Mouse (Mus musculus): Measurements from ENCODE around the gene Atad1. TPM values are rescaled to one million over a fixed set of nuclear protein-coding genes. Genes with fewer than 3 reads are reported as not detected.
A peak's percentile ranks its signal among the peaks of the same experiment; 100 is the strongest.

Gene Atad1
- polyA plus RNA-seq, 1 experiment from 2014 or later: 54.9 TPM

DNA sequence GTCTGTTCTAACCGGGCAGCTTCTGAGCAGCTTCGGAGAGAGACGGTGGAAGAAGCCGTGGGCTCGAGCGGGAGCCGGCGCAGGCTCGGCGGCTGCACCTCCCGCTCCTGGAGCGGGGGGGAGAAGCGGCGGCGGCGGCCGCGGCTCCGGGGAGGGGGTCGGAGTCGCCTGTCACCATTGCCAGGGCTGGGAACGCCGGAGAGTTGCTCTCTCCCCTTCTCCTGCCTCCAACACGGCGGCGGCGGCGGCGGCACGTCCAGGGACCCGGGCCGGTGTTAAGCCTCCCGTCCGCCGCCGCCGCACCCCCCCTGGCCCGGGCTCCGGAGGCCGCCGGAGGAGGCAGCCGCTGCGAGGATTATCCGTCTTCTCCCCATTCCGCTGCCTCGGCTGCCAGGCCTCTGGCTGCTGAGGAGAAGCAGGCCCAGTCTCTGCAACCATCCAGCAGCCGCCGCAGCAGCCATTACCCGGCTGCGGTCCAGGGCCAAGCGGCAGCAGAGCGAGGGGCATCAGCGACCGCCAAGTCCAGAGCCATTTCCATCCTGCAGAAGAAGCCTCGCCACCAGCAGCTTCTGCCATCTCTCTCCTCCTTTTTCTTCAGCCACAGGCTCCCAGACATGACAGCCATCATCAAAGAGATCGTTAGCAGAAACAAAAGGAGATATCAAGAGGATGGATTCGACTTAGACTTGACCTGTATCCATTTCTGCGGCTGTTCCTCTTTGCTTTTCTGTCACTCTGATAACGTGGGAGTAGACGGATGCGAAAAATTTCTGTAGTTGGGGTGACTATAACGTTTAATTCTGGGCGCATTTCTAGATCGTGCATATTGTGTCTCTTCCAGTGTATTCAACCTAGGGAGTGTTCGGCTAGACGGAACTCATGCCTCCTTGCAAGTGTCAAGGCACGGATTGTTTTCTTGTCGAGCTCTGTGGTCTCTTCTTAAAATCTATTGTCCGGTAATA is 18.5 kb upstream of the Atad1 start:
- H3K4me2 ChIP-seq (replicated peaks): peak overlapping the region; percentile 91
- peak overlapping the region; percentile 98 for H3K9ac ChIP-seq
- peak overlapping the region; percentile 98 for H3K4me3 ChIP-seq (replicated peaks)
- peak; percentile 3; the same call in 1 of the 2 replicates for ATAC-seq (ENCODE audit: insufficient number of reproducible peaks, low FRiP score, low TSS enrichment, low read depth)
- H3K27me3 ChIP-seq: peaks cover 12% of the 10 kb centered on the region; the same call in 1 of the 2 replicates
- H3K9me3 ChIP-seq (replicated peaks): no peaks in the 10 kb centered on the region
- peaks cover 17% of the 10 kb centered on the region; the same call in 1 of the 2 replicates for H3K4me1 ChIP-seq
- WGBS: under 1% methylated on average over 55 of the region's 69 CpGs
- peak overlapping the region; percentile 99 for H3K27ac ChIP-seq (replicated peaks)
- H3K36me3 ChIP-seq: no peaks in the 10 kb centered on the region

DNA sequence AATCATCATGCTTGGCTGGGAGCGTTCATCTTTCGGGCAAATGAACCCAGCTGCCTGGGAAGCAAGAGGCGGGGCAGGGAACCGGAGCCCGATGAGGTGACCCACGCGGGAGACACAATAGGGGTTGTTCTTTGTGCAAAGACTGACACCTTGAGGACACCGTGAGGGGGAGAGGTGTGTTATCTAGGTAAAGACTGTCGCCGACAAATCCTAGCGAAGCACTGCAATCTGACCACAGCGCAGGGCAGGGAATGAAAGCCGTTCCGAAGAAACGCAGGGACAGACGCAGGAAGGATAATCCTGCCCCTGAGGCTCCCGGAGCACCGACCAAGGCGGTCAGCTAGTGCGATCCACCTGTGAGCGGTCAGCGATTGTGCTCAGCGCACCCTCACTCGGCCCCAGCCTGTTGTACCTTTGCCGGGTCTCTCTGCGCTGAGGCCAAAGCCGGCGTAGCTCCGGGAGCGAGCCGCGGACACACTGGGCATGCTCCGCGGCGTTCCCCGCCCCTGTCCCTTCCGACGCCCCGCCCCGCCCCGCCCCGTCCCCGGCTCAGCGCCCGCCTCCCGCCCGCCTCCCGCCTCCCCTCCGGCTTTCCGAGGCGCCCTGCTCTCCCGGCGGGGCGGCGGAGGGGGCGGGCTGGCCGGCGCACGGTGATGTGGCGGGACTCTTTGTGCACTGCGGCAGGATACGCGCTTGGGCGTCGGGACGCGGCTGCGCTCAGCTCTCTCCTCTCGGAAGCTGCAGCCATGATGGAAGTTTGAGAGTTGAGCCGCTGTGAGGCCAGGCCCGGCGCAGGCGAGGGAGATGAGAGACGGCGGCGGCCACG is 17.5 kb upstream of the Atad1 start, which contains the start of gene Pten:
Pten (plus strand) TSS at position 598 of the 826 bp plus-strand sequence.
- ATAC-seq (ENCODE audit: insufficient number of reproducible peaks, low FRiP score, low TSS enrichment, low read depth): peak; percentile 92
- peak within 1 kb of the TSS; percentile 98 for H3K4me3 ChIP-seq (replicated peaks)
- 0% methylated on average over 75 of the region's 77 CpGs for WGBS
- peaks cover 12% of the 10 kb centered on the region; the same call in 1 of the 2 replicates for H3K27me3 ChIP-seq
- peaks cover 17% of the 10 kb centered on the region; the same call in 1 of the 2 replicates for H3K4me1 ChIP-seq
- H3K27ac ChIP-seq (replicated peaks): peak within 1 kb of the TSS; percentile 99
- H3K9me3 ChIP-seq (replicated peaks): no peaks in the 10 kb centered on the region
- no peaks in the 10 kb centered on the region for H3K36me3 ChIP-seq
- peak within 1 kb of the TSS; percentile 91 for H3K4me2 ChIP-seq (replicated peaks)
- peak within 1 kb of the TSS; percentile 98 for H3K9ac ChIP-seq

DNA sequence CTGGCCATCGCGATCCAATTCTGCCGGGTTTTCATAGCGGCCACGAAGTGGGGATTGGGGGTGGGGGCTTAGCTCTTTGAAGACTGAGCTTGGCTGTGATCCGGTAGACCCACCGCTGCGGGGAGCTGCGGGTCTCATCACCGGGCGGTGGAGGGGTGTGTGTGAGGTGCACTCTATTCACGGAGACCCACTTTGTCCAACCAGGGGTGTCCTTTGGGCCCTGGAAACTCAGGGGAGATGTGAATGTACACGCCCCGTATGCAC is 17.0 kb upstream of the Atad1 start:
- H3K9me3 ChIP-seq (replicated peaks): no peaks in the 10 kb centered on the region
- ATAC-seq (ENCODE audit: insufficient number of reproducible peaks, low FRiP score, low TSS enrichment, low read depth): peak; percentile 36
- H3K27me3 ChIP-seq: peaks cover 12% of the 10 kb centered on the region; the same call in 1 of the 2 replicates
- peak overlapping the region; percentile 98 for H3K4me3 ChIP-seq (replicated peaks)
- H3K27ac ChIP-seq (replicated peaks): peak overlapping the region; percentile 93
- 0% methylated on average over 14 of the region's 14 CpGs for WGBS
- peak overlapping the region; percentile 91 for H3K4me2 ChIP-seq (replicated peaks)
- H3K4me1 ChIP-seq: peaks cover 17% of the 10 kb centered on the region; the same call in 1 of the 2 replicates
- H3K9ac ChIP-seq: peak overlapping the region; percentile 72
- no peaks in the 10 kb centered on the region for H3K36me3 ChIP-seq

DNA sequence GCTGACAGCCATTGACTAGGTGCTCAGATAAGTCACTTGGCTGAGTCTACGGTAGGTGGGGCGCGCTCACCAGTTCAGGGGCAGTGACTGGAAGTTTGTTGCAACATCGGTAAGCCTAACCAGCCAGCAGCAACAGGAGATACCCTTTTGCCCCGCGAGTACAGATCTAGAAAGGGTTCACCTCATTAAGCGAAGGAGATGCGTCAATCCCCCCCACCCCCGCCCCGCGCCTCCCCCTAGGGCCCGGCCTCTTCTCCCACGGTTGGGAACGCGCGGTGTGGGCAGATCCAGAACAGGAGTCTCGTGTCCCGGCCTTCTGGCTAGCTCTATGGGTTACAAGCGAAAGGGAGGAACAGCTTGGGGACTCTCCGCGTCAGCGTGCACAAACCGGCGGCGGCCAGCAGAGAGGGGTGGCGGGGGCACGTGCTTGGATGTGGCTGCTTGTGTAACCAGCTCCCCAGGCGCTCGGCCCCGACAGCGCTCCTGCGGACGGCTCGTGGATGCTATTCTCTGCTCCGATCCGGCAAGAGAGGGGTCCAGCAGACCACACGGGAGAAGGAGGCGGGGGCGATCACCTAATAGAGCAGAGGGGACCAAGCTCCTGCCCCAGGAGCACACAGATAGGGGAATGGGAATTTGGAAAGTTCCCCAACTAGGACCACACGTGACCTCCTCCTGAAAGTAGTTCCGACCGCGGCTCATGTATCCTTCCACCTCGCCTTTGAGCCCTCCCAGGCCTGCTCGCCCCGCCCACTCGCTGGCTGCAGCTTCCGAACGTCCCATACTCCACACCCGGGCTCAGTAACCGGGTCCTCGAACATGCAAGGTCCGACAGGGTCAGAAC is 16.4 kb upstream of the Atad1 start:
- ATAC-seq (ENCODE audit: insufficient number of reproducible peaks, low FRiP score, low TSS enrichment, low read depth): peak; percentile 82
- peaks cover 14% of the 10 kb centered on the region; the same call in 1 of the 2 replicates for H3K4me1 ChIP-seq
- H3K4me2 ChIP-seq (replicated peaks): peak overlapping the region; percentile 91
- peak overlapping the region; percentile 93 for H3K27ac ChIP-seq (replicated peaks)
- H3K9me3 ChIP-seq (replicated peaks): no peaks in the 10 kb centered on the region
- H3K27me3 ChIP-seq: peaks cover 12% of the 10 kb centered on the region; the same call in 1 of the 2 replicates
- peak overlapping the region; percentile 98 for H3K4me3 ChIP-seq (replicated peaks)
- under 1% methylated on average over 53 of the region's 53 CpGs for WGBS
- no peaks in the 10 kb centered on the region for H3K36me3 ChIP-seq
- H3K9ac ChIP-seq: peak overlapping the region; percentile 72

DNA sequence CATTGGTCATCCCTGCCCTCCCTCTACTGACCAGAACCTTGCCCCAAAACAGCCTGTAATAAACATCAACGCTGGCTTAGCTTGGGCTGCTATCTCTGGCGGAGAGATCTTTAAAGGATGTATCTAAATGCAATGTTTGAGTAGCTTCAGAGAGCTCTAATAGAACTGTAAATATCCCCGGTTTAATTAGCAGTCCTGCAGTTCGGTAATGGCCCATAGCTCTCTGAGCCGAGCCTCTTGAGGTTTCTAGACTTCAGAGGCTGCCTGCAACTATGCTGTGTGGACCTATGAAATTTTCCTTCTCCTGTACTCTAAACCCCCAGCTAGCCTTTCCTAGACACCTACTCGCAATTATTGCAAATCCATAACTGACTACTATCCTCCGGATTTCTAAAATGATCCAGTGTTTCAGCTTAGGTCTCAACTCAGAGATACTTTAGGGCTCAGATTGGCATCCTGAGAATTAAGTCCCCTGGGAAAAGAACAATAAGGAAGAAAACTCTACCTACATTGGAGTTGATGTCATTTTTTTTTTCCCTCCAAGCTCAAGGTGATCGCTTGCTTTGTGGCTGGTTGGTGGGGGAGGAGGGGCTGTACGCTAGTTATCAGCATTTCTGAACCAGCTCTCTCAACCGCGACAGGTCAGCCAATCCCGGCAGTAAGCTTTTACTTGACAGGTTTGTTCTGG is 15.7 kb upstream of the Atad1 start:
- Histone ChIP-seq H3K4me3 (replicated peaks) (peak overlapping the region; percentile 98), H3K4me2 (replicated peaks) (peak overlapping the region; percentile 91), H3K27ac (replicated peaks) (no peak overlapping the region), H3K9ac (peak overlapping the region; percentile 72), H3K27me3 (peaks cover 12% of the 10 kb centered on the region; the same call in 1 of the 2 replicates), H3K36me3 (no peaks in the 10 kb centered on the region), H3K9me3 (replicated peaks) (no peaks in the 10 kb centered on the region), H3K4me1 (0 out of 2 replicates have a peak, but pooled peaks cover 11% of the 10 kb centered on the region)
- 6% methylated on average over 12 of the region's 12 CpGs for WGBS
- no peak for ATAC-seq (ENCODE audit: insufficient number of reproducible peaks, low FRiP score, low TSS enrichment, low read depth)

DNA sequence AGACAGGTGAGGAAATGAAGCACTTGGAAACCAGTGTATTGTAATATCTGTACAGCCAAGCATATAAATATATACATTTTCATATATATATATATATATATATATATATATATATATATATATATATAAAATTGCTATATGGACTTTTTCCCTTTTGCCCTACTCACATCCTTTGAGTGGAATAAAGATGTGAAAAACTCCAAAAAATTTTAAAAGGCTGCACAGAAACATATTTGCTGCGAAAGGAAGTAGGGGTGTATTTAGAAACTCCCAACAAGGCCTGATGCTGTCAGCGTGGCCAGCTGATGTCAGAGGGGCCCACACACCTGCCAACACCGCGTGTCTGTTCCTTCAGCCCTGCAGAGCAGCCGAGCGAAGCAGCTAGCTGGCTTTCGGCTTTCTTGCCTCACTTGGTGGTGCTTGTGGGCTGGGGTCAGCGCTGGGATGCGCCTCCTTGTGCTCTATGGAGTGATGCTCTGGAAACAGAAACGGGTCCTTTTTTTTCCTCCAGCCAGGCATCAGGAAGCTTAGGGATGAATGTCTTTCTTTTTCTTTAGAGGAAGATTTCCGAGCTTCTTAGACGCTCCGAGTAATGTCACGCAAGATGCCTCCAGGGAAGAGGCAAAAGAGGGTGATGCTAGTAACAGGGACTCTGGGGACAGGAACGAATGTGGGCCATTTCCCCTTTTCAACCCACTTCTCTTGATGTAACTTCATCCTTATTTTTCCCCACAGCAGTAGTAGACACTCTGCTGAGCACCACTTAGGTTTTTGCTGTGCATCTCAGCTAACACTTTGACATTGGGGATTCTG is 14.8 kb upstream of the Atad1 start:
- no peak overlapping the region for H3K9ac ChIP-seq
- H3K27ac ChIP-seq (replicated peaks): no peak overlapping the region
- no peaks in the 10 kb centered on the region for H3K36me3 ChIP-seq
- WGBS: 20% methylated on average over 15 of the region's 15 CpGs
- ATAC-seq (ENCODE audit: insufficient number of reproducible peaks, low FRiP score, low TSS enrichment, low read depth): no peak
- H3K4me2 ChIP-seq (replicated peaks): no peak overlapping the region
- no peaks in the 10 kb centered on the region for H3K9me3 ChIP-seq (replicated peaks)
- peaks cover 12% of the 10 kb centered on the region; the same call in 1 of the 2 replicates for H3K27me3 ChIP-seq
- 0 out of 2 replicates have a peak overlapping the region, but pooled peaks have one; percentile 4 for H3K4me3 ChIP-seq (replicated peaks)
- H3K4me1 ChIP-seq: 0 out of 2 replicates have a peak, but pooled peaks cover 11% of the 10 kb centered on the region

DNA sequence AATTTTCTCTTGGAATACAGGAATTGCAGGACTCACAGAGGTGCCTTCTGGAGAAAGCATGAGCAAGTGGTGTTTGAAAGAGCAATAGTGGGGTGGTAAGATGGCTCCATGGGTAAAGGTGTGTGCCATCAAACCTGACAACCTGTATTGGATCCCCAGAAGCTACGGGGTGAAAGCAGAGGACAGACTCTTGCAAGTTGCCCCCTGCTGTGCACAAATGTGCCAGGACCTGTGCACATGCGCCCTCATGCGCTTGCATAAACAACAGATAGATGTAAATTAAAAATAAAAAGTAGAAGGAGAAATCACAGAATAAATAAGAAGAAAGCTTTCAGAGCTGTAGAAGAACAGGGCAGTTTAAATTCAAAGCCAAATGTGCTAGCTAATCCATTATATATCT is 13.8 kb upstream of the Atad1 start:
- peaks cover 12% of the 10 kb centered on the region; the same call in 1 of the 2 replicates for H3K27me3 ChIP-seq
- 0 out of 2 replicates have a peak, but pooled peaks cover 11% of the 10 kb centered on the region for H3K4me1 ChIP-seq
- no peak for ATAC-seq (ENCODE audit: insufficient number of reproducible peaks, low FRiP score, low TSS enrichment, low read depth)
- no peaks in the 10 kb centered on the region for H3K9me3 ChIP-seq (replicated peaks)
- H3K4me3 ChIP-seq (replicated peaks): no peak overlapping the region
- H3K36me3 ChIP-seq: no peaks in the 10 kb centered on the region
- H3K9ac ChIP-seq: no peak overlapping the region
- H3K4me2 ChIP-seq (replicated peaks): no peak overlapping the region
- H3K27ac ChIP-seq (replicated peaks): no peak overlapping the region
- WGBS: 84% methylated on average over 3 of the region's 3 CpGs

DNA sequence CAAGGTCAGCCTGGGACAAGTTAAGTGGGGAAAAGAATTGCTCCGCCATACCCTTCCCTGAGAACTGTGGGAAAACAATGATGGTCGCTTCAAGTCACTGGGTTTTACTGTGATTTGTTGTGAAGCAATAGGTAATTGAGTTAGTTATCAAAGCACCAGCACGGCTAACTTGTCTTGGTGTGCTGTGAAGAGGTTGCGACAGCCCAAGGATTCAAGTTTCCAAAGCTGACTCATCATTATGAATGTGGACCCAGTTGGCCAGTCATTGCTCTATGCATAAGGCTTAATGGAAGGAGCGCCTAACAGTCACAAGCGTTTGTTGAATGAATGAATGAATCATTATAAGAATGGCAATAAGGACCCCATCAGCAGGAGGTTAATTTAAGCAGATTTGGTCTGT is 12.8 kb upstream of the Atad1 start:
- Histone ChIP-seq H3K4me2 (replicated peaks) (no peak overlapping the region), H3K27me3 (peaks cover 12% of the 10 kb centered on the region; the same call in 1 of the 2 replicates), H3K36me3 (no peaks in the 10 kb centered on the region), H3K4me1 (0 out of 2 replicates have a peak, but pooled peaks cover 11% of the 10 kb centered on the region), H3K9me3 (replicated peaks) (no peaks in the 10 kb centered on the region), H3K27ac (replicated peaks) (no peak overlapping the region), H3K9ac (no peak overlapping the region), H3K4me3 (replicated peaks) (no peak overlapping the region)
- ATAC-seq (ENCODE audit: insufficient number of reproducible peaks, low FRiP score, low TSS enrichment, low read depth): no peak
- WGBS: 90% methylated on average over 6 of the region's 6 CpGs

DNA sequence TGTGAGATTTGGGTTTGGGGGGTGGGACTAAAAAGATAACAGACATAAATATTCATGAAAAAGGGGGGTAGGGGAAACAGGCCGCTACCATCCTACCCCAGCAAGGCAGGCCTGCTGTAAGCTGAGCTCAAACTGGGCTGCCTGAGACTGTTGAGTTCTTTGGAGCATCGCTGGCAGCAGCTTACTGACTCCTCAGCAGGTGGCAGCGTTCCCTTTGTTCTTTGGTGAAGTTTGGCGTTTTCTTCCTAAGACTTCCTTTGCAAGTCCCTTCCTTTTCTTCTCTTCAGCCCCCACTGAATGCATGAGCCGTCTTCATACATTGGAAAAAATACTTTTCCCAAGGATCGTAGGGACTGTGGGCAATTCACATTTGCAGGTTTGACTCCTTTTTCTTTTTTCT is 9.8 kb upstream of the Atad1 start:
- H3K4me1 ChIP-seq: no peaks in the 10 kb centered on the region
- WGBS: 15% methylated on average over 6 of the region's 6 CpGs
- ATAC-seq (ENCODE audit: insufficient number of reproducible peaks, low FRiP score, low TSS enrichment, low read depth): no peak
- no peaks in the 10 kb centered on the region for H3K36me3 ChIP-seq
- H3K27me3 ChIP-seq: peaks cover 7% of the 10 kb centered on the region; the same call in 1 of the 2 replicates
- H3K9me3 ChIP-seq (replicated peaks): no peaks in the 10 kb centered on the region
- no peak overlapping the region for H3K27ac ChIP-seq (replicated peaks)
- no peak overlapping the region for H3K4me3 ChIP-seq (replicated peaks)
- H3K4me2 ChIP-seq (replicated peaks): no peak overlapping the region
- H3K9ac ChIP-seq: no peak overlapping the region
